Mouse (Mus musculus) limb, embryonic 11.5 days (tissue): ENCODE data around the gene Fbrsl1. TPM values are rescaled to one million over a fixed set of nuclear protein-coding genes. Genes with fewer than 3 reads are reported as not detected.

ENCODE experiments used
- ATAC-seq: fragments of 200-750 bp; cut with Nextera tagmentation; 2 replicates; pipeline ENCODE4 v1.8.0; 2017; ENCODE audit warnings: low read depth; ENCODE audit not compliant: insufficient number of reproducible peaks, low FRiP score, low TSS enrichment
- DNase-seq: peaks from one replicate; pipeline ENCODE4 v3.0.0-alpha.2; 2015; ENCODE audit warnings: low spot score
- H3K27ac ChIP-seq: fragments of 300-500 bp; sonication (generic); replicated peaks from 2 replicates; pipeline ENCODE4 v1.5.1; 2014; ENCODE audit warnings: low read depth, mild to moderate bottlenecking, low read length
- H3K27me3 ChIP-seq: fragments of 300-500 bp; sonication (generic); 2 replicates; pipeline ENCODE4 v1.6.1; 2014; ENCODE audit warnings: mild to moderate bottlenecking, low read length, mixed read lengths; ENCODE audit not compliant: control insufficient read depth, insufficient read depth
- H3K36me3 ChIP-seq: fragments of 300-500 bp; sonication (generic); 2 replicates; pipeline ENCODE4 v1.6.1; 2014; ENCODE audit warnings: mild to moderate bottlenecking, low read length, moderate library complexity, mixed read lengths; ENCODE audit not compliant: control insufficient read depth, insufficient read depth
- H3K4me1 ChIP-seq: fragments of 300-500 bp; sonication (generic); 2 replicates; pipeline ENCODE4 v1.6.1; 2014; ENCODE audit warnings: low read length, mixed read lengths; ENCODE audit not compliant: control insufficient read depth, insufficient read depth
- H3K4me2 ChIP-seq: fragments of 300-500 bp; sonication (generic); 2 replicates; pipeline ENCODE4 v1.6.1; 2014; ENCODE audit warnings: low read depth, mild to moderate bottlenecking, moderate library complexity; ENCODE audit not compliant: severe bottlenecking
- H3K4me3 ChIP-seq: fragments of 300-500 bp; sonication (generic); 2 replicates; pipeline ENCODE4 v1.5.1; 2014; ENCODE audit warnings: low read depth, low read length
- H3K9ac ChIP-seq: fragments of 300-500 bp; sonication (generic); 2 replicates; pipeline ENCODE4 v1.6.1; 2014; ENCODE audit warnings: mild to moderate bottlenecking, low read length
- H3K9me3 ChIP-seq: fragments of 300-500 bp; sonication (generic); 2 replicates; pipeline ENCODE4 v1.6.1; 2016; ENCODE audit warnings: low read length; ENCODE audit not compliant: control insufficient read depth
- WGBS: fragments of 180-500 bp; shearing (Covaris S2); extraction: QIAGEN DNeasy Blood & Tissue Kit; methylation state at CpG from one replicate; pipeline ENCODE4 v1.1.7; 2014; 5-methylcytosine and 5-hydroxymethylcytosine counted together
- polyA plus RNA-seq: library from polyadenylated mRNA; unstranded; fragments of >200 nt; fragmentation: Nextera tagmentation; extraction: Ambion mirVana; gene quantifications from 2 replicates; pipeline ENCODE4 v1.2.1, GENCODE M21; 2014

The Fbrsl1 gene
- polyA plus RNA-seq, 1 experiment from 2014 or later, result 23.3 TPM

DNA sequence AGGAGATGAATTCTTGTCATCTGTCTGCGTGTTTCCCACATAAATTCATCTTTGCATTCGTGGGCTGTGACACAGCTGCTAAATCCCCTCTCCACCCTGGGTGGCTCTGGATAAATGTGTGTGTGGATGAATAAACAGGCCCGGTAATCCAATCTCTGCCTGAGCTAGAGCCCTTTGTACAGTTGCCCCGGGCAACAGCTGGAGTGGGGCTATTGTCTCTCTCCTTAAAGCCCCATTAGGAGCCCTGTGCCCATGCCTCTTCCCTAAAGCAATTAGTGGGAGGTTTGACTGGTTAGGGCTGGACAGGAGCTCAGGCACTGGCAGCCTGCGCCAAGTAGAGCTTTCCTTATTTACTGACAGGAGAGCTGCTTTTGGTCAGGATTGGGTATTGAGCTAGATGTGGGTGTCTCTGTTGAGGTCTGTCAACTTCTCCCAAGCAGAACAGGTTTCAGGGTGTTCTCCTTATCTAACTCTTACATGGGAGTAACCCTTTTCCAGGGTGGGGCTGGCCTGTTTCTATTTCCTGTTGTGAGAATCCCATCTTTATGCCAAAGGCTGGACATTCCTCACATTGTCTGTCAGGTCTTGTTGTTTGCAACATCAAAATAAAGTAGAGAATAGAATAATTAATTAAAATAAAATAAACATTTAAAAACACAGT, 38.5 kb upstream of the Fbrsl1 start:
- DNase-seq, result no peak
- Histone ChIP-seq H3K36me3 (no peaks in the 10 kb centered on the region), H3K27me3 (peaks cover 3% of the 10 kb centered on the region; the same call in 1 of the 2 replicates), H3K27ac (no peak overlapping the region), H3K9me3 (no peaks in the 10 kb centered on the region), H3K4me2 (no peak overlapping the region), H3K4me3 (no peak overlapping the region), H3K4me1 (no peaks in the 10 kb centered on the region), H3K9ac (no peak overlapping the region)
- 50% methylated on average over 5 of the region's 5 CpGs for WGBS
- ATAC-seq, result no peak

DNA sequence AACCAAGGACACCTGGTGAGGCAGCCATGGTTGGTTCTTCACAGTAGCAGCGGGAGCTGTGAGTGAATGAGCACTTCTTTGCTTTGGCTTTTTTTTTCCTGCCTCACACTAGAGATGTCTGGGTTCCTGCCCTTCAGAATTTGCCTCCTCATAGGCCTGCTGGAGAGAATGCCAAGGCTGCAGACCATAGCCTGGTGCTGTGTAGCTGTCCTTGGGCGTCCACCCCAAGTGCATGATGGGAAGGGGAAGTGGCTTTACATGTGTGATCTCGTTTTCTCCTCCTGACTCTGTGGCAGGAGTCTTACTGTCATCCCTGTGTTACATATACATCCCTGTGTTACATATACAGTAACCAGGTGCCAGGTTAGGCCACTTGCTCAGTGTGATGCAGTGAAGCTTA, 36.4 kb upstream of the Fbrsl1 start:
- WGBS, result 79% methylated on average over 3 of the region's 3 CpGs
- H3K9me3 ChIP-seq, result no peaks in the 10 kb centered on the region
- H3K4me2 ChIP-seq, result no peak overlapping the region
- H3K27ac ChIP-seq, result no peak overlapping the region
- H3K9ac ChIP-seq, result no peak overlapping the region
- DNase-seq (no peak), ATAC-seq (no peak)
- no peaks in the 10 kb centered on the region for H3K4me1 ChIP-seq
- no peaks in the 10 kb centered on the region for H3K36me3 ChIP-seq
- H3K27me3 ChIP-seq, result peaks cover 18% of the 10 kb centered on the region; the same call in 1 of the 2 replicates
- no peak overlapping the region for H3K4me3 ChIP-seq

DNA sequence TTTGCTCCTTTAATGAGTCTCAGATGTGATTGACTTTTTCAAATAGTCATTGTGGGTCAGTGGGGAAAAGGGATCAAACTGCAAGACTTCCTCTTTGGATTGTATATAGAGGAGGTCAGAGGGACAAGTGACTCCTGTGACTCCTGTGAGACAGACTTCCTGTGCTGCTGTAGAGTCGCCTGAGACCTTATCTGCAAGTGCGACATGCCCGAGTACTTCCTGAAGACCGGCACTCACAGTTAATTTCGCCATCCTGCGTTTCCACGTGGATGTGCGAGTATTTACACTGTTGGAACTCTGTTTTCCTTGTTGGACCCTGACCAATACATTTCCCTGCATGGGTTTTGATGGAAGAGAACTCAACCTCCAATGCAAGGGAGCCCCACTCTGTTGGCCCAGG, 30.9 kb upstream of the Fbrsl1 start:
- Histone ChIP-seq H3K9me3 (no peaks in the 10 kb centered on the region), H3K27ac (no peak overlapping the region), H3K9ac (no peak overlapping the region), H3K4me2 (no peak overlapping the region), H3K4me1 (no peaks in the 10 kb centered on the region), H3K27me3 (peaks cover 18% of the 10 kb centered on the region; the same call in 1 of the 2 replicates), H3K4me3 (no peak overlapping the region), H3K36me3 (no peaks in the 10 kb centered on the region)
- 72% methylated on average over 8 of the region's 8 CpGs for WGBS
- no peak for DNase-seq
- no peak for ATAC-seq

DNA sequence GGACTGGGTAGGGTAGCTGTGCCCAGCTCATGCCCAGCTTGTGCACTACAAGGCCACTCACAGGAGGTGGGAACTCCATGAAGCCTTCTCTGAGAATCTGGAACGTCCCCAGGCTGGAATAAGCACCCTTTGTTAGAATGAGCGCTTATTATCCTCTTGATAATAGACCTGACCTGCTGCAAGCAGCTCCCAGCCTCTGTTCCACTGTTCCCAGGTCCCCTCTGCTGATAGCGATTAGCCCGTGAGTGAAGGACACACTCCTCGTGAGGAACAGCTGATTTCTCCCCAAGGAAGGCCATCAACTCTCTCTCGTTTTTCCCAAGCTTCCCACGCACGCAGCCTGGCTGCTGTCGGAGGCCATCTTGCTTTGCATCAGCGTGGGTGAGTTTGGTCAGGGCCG, 25.9 kb upstream of the Fbrsl1 start:
- no peak overlapping the region for H3K4me3 ChIP-seq
- H3K27me3 ChIP-seq, result no peaks in the 10 kb centered on the region
- H3K9ac ChIP-seq, result no peak overlapping the region
- no peak overlapping the region for H3K27ac ChIP-seq
- WGBS, result 80% methylated on average over 11 of the region's 11 CpGs
- H3K4me2 ChIP-seq, result no peak overlapping the region
- ATAC-seq, result no peak
- H3K4me1 ChIP-seq, result no peaks in the 10 kb centered on the region; the same call in 1 of the 2 replicates
- no peaks in the 10 kb centered on the region for H3K36me3 ChIP-seq
- no peaks in the 10 kb centered on the region for H3K9me3 ChIP-seq
- DNase-seq, result no peak

DNA sequence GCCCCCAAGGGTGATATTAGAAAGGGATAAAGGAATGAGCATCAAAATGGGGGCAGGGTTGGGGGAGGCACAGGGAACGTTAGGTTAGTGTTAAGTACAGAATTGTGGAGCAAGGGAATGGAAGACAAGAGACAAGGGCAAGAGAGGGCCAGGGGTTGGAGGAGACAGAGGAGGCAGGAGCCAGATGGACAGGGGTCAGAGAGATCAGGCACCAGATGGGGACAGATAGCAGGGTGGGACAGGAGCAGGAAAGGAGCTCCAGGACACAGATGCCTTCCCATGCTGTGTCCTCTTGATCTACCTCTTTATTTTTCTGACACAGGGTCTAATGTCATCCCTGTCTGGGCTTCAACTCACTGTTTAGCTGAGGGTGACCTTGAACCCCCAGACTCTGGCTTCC, 24.5 kb upstream of the Fbrsl1 start:
- H3K27ac ChIP-seq, result no peak overlapping the region
- no peak for ATAC-seq
- no peak overlapping the region for H3K4me3 ChIP-seq
- H3K27me3 ChIP-seq, result no peaks in the 10 kb centered on the region
- no peaks in the 10 kb centered on the region; the same call in 1 of the 2 replicates for H3K4me1 ChIP-seq
- no peaks in the 10 kb centered on the region for H3K9me3 ChIP-seq
- no peak overlapping the region for H3K4me2 ChIP-seq
- no peak overlapping the region for H3K9ac ChIP-seq
- no peak for DNase-seq
- 23% methylated on average over 1 of the region's 1 CpGs for WGBS
- H3K36me3 ChIP-seq, result no peaks in the 10 kb centered on the region

DNA sequence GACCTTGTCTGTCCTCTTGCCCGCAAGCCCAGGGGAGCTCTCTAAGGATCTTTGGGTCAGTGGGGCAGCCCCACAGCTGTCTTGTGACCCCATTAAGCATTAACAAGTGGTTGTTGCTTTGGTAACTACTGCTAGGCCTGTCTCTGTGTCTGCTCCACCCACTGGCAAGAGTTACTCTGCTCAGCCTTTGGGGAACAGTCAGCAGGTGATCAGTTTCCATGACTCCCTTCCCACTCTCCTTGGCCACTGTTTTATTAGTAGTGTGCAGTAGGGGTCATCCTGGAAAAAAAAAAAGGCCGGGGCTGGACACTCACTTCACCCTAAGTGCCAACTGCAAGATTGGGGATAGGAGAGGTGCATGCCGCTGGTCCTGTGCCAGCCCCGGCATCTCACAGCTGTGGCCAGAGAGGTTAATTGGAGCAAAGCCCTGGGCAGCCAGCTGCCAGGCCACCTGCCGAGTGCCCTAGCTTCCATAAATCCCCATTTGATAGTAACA, 23.7 kb upstream of the Fbrsl1 start:
- no peak overlapping the region for H3K27ac ChIP-seq
- DNase-seq, result no peak
- no peaks in the 10 kb centered on the region for H3K27me3 ChIP-seq
- H3K4me2 ChIP-seq, result no peak overlapping the region
- 39% methylated on average over 5 of the region's 5 CpGs for WGBS
- no peak for ATAC-seq
- H3K4me1 ChIP-seq, result no peaks in the 10 kb centered on the region; the same call in 1 of the 2 replicates
- H3K4me3 ChIP-seq, result no peak overlapping the region
- no peaks in the 10 kb centered on the region for H3K36me3 ChIP-seq
- H3K9me3 ChIP-seq, result no peaks in the 10 kb centered on the region
- no peak overlapping the region for H3K9ac ChIP-seq

DNA sequence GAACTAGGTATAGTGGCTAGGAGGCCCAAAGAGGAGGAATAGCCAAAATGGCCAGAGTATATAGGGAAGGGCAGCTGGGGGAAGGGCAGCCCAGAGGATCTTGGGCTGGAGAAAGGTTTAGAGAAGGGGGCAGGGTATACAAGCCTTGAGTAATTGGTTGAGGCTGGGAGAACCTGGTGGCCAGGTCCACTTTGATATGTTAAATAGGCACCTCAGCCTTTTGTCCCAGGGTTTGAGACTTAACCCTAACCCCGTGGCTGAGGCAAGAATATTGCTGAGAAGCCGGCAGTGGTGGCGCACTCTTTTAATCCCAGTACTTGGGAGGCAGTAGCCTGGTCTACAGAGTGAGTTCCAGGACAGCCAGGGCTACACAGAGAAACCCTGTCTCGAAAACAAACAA, 23.0 kb upstream of the Fbrsl1 start:
- Histone ChIP-seq H3K9ac (no peak overlapping the region), H3K9me3 (no peaks in the 10 kb centered on the region), H3K27ac (no peak overlapping the region), H3K4me2 (no peak overlapping the region), H3K4me3 (no peak overlapping the region), H3K4me1 (no peaks in the 10 kb centered on the region; the same call in 1 of the 2 replicates), H3K27me3 (no peaks in the 10 kb centered on the region), H3K36me3 (no peaks in the 10 kb centered on the region)
- 25% methylated on average over 4 of the region's 4 CpGs for WGBS
- DNase-seq, result no peak
- no peak for ATAC-seq

DNA sequence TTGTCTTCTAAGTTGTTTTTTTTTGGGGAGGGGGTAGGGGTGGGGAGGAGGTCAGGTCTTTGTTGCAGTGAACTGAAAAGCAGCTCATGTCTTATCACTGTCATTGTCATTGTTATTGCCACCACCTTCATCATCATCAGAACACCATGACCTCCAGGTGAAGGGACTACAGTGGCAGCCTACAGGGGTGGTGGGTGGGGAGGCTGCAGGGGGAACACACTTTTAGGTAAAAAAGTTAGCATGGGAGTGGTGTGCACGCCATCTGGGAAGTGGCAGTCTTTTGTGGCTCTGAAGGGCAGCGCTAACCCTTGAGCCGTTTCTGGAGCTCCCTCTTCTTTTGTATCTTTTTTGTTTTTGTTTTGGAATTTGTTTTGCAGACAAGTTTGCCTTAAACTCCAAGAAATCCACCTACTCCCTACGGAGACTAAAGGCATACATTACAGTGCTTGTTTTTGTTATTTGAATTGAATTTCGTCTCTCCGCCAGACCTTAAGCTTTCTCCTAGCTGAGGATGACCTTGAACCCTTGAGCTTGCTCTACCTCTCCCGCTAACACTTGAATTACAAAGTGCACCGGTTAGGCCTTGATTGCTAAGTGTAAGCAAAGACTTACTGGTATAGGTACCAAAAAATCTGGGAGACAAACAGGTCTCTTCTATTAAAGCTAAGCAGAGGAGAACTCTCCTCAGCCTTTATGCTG, 21.1 kb upstream of the Fbrsl1 start:
- Histone ChIP-seq H3K27me3 (no peaks in the 10 kb centered on the region), H3K36me3 (no peaks in the 10 kb centered on the region)
- ATAC-seq, result no peak

More for the DNA sequence above, 21.1 kb upstream of the Fbrsl1 start:
- 84% methylated on average over 8 of the region's 8 CpGs for WGBS
- no peak overlapping the region for H3K27ac ChIP-seq
- no peak overlapping the region for H3K9ac ChIP-seq
- H3K4me3 ChIP-seq, result no peak overlapping the region
- no peak for DNase-seq
- no peak overlapping the region for H3K4me2 ChIP-seq
- H3K4me1 ChIP-seq, result no peaks in the 10 kb centered on the region; the same call in 1 of the 2 replicates
- no peaks in the 10 kb centered on the region for H3K9me3 ChIP-seq
